Mouse (Mus musculus) ES-E14 (cell line): ENCODE results near the gene Myh10. TPM values are rescaled to one million over a fixed set of nuclear protein-coding genes. Genes with fewer than 3 reads are reported as not detected.

Experiments
- DNase-seq: peaks from one replicate; pipeline ENCODE4 v3.0.0-alpha.2; 2013; ENCODE audit warnings: low read depth, low spot score
- H3K27ac ChIP-seq: 2 replicates; pipeline ENCODE4 v1.5.1; 2012; ENCODE audit warnings: low read depth, mild to moderate bottlenecking, low read length, moderate library complexity, mixed read lengths; ENCODE audit not compliant: poor library complexity, insufficient read depth, severe bottlenecking
- H3K36me3 ChIP-seq: 2 replicates; pipeline ENCODE4 v1.6.1; 2012; ENCODE audit warnings: mild to moderate bottlenecking, low read length, moderate library complexity, mixed read lengths; ENCODE audit not compliant: control insufficient read depth, poor library complexity, insufficient read depth, severe bottlenecking
- H3K4me1 ChIP-seq, 2 experiments: fragments of 150-350 bp in 1 of 2; sonication (generic) in 1 of 2; 2 replicates each; pipeline ENCODE4 v1.6.1; 2012; ENCODE audit warnings: low read length in 2 of 2, mild to moderate bottlenecking in 1 of 2, mixed read lengths in 1 of 2; ENCODE audit not compliant: control insufficient read depth in 2 of 2, insufficient read depth in 2 of 2, poor library complexity in 1 of 2
- H3K4me3 ChIP-seq, 2 experiments: fragments of 150-350 bp in 1 of 2; sonication (generic) in 1 of 2; 2 replicates each; pipeline ENCODE4 v1.5.1; 2012; ENCODE audit warnings: low read length in 2 of 2, low read depth in 1 of 2, mild to moderate bottlenecking in 1 of 2, mixed read lengths in 1 of 2; ENCODE audit not compliant: insufficient read depth in 1 of 2, poor library complexity in 1 of 2, severe bottlenecking in 1 of 2
- H3K9ac ChIP-seq: 2 replicates; pipeline ENCODE4 v1.6.1; 2012; ENCODE audit warnings: low read depth, mild to moderate bottlenecking, low read length, mixed read lengths; ENCODE audit not compliant: poor library complexity, insufficient read depth, severe bottlenecking
- H3K9me3 ChIP-seq: fragments of 150-350 bp; sonication (generic); 2 replicates; pipeline ENCODE4 v1.6.1; 2012; ENCODE audit warnings: low read depth, mild to moderate bottlenecking, low read length; ENCODE audit not compliant: control insufficient read depth, insufficient read depth
- CHD2 ChIP-seq: IDR thresholded peaks from 2 replicates; pipeline ENCODE4 v1.6.1; 2014; ENCODE audit warnings: mild to moderate bottlenecking, low read depth, low read length, inconsistent platforms
- HCFC1 ChIP-seq: IDR thresholded peaks from 2 replicates; pipeline ENCODE4 v1.6.1; 2012; ENCODE audit warnings: low read length, inconsistent platforms, borderline replicate concordance; ENCODE audit not compliant: insufficient read depth
- MAFK ChIP-seq: IDR thresholded peaks from 2 replicates; pipeline ENCODE4 v1.6.1; 2014; ENCODE audit warnings: mild to moderate bottlenecking, low read depth, low read length, inconsistent platforms; ENCODE audit not compliant: insufficient read depth
- ZC3H11A ChIP-seq: IDR thresholded peaks from 2 replicates; pipeline ENCODE4 v1.6.1; 2012; ENCODE audit warnings: low read depth, mild to moderate bottlenecking, inconsistent platforms, low read length, borderline replicate concordance
- ZNF384 ChIP-seq: IDR thresholded peaks from 2 replicates; pipeline ENCODE4 v1.6.1; 2012; ENCODE audit warnings: low read depth, low read length, inconsistent platforms
- in situ Hi-C, 2 experiments: fragments of 600-800 bp; cut with MboI; formaldehyde crosslinking; loops; one replicate each; pipeline ENCODE4 v1.15.1; 2025; ENCODE audit warnings: low sequenced_read_pairs in 2 of 2, inconsistent platforms in 1 of 2; ENCODE audit not compliant: unreplicated experiment in 2 of 2
- total RNA-seq: library from RNA; depleted of rRNA; stranded (reverse); fragments of 300-350 nt; gene quantifications from 2 replicates; pipeline ENCODE4 v1.2.3, GENCODE M21; 2012

The Myh10 gene
- total RNA-seq, 1 experiment, result 107 TPM

DNA sequence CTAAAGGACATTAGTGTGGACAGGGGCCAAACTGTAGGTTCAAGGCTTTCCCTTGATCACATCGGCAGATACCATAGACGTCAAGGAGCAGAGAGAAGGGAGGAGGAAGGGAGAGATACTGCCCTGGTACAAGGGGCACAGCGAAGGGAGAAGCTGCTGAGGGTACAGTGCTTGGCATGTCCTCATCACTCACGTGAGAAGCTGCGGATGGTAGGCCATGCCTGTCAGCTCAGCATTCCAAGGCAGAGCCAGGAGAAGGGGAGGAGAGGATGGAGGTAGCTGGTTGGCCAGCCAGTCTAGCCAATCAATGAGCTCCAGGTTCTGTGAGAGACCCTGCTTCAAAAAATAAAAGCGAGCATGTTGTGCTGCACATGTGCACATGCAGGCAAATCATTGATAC lies 11.0 kb downstream of the Myh10 start:
- Histone ChIP-seq H3K27ac (no peak overlapping the region), H3K4me3 (no peak overlapping the region), H3K36me3 (peaks cover 17% of the 10 kb centered on the region; the same call in 1 of the 2 replicates), H3K9me3 (no peaks in the 10 kb centered on the region), H3K4me1 (no peaks in the 10 kb centered on the region; a peak in 1 of 4 replicates), H3K9ac (no peak overlapping the region)
- in situ Hi-C loops, result no loop called here
- no peak for TF ChIP-seq ZNF384
- TF ChIP-seq CHD2, result no peak
- no peak for TF ChIP-seq ZC3H11A
- TF ChIP-seq MAFK, result no peak
- TF ChIP-seq HCFC1, result no peak
- DNase-seq, result no peak

DNA sequence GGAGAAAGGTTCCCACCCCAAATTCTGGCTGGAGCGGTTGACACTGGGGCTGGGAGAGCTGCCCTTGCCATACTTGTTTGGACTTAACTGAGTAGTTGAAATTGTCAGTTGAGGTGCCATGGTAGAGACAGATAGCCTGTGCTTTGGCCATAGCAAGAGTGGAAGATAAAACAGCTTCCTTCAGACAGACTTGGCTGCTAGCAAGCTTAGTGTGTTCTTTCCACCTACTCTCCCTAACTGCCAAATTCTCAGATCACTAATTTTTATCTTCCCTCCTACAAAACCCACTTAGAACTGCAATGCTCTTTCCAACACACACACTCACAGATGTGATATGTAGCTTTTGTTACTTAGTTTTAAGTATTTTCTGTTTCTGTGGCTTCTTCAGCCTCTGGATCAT lies 12.0 kb downstream of the Myh10 start:
- Histone ChIP-seq H3K9me3 (no peaks in the 10 kb centered on the region), H3K36me3 (peaks cover 17% of the 10 kb centered on the region; the same call in 1 of the 2 replicates)

DNA sequence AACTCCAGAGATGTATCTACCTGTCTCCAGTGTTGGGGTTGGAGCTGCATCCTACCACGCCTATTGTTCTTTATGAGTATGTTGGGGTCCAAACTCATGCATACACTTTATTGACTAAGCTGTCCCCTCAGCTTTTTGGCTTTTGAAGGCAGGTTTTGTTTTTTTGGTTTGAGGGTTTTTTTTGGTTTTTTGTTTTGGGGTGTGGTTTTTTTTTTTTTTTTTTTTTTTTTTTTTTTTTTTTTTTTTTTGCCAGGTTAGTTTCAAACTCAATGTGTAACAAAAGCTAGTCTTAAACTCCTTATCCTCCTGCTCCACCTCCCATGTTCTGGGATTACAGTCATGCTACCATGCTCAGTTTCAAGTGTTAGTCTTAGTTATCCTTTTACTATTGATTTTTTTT lies 12.9 kb downstream of the Myh10 start:
- no peak for DNase-seq
- H3K9ac ChIP-seq, result no peak overlapping the region
- TF ChIP-seq ZNF384, result peak; percentile 92
- no peak for TF ChIP-seq ZC3H11A
- no peak overlapping the region for H3K4me3 ChIP-seq
- in situ Hi-C loops, result no loop called here
- peaks cover 17% of the 10 kb centered on the region; the same call in 1 of the 2 replicates for H3K36me3 ChIP-seq
- H3K9me3 ChIP-seq, result no peaks in the 10 kb centered on the region
- no peaks in the 10 kb centered on the region; a peak in 1 of 4 replicates for H3K4me1 ChIP-seq
- no peak overlapping the region for H3K27ac ChIP-seq

More for the DNA sequence above, 12.0 kb downstream of the Myh10 start:
- no peak overlapping the region for H3K9ac ChIP-seq
- TF ChIP-seq ZC3H11A, result no peak
- TF ChIP-seq MAFK, result no peak
- no peak for TF ChIP-seq ZNF384
- TF ChIP-seq CHD2, result no peak
- TF ChIP-seq HCFC1, result no peak
- no peak for DNase-seq
- no peak overlapping the region for H3K27ac ChIP-seq
- no peak overlapping the region for H3K4me3 ChIP-seq
- in situ Hi-C loops, result no loop called here
- no peaks in the 10 kb centered on the region; a peak in 1 of 4 replicates for H3K4me1 ChIP-seq

DNA sequence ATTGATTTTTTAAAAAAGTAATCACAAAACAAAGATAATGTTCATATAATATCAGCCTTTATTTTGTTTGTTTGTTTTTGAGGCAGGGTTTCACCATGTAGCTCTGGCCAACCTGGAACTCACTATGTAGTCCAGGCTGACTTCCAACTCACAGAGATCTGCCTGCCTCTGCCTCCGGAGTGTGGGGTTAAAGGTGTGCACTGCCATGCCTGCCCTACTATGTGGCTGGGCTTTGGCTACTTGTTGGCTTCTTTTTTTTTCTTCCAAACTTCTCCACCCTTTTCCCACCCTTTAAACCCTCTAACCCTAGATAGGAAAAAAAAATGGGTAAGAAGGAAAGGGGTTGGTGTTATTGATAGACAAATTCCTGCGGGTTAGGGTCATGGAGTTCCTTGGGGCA lies 13.5 kb downstream of the Myh10 start:
- in situ Hi-C loops, result no loop called here
- no peak for DNase-seq
- Histone ChIP-seq H3K36me3 (peaks cover 14% of the 10 kb centered on the region; the same call in 1 of the 2 replicates), H3K27ac (no peak overlapping the region), H3K4me1 (no peaks in the 10 kb centered on the region; a peak in 1 of 4 replicates), H3K4me3 (no peak overlapping the region), H3K9ac (no peak overlapping the region), H3K9me3 (no peaks in the 10 kb centered on the region)
- no peak for TF ChIP-seq CHD2
- TF ChIP-seq MAFK, result no peak
- TF ChIP-seq ZNF384, result no peak
- no peak for TF ChIP-seq ZC3H11A
- no peak for TF ChIP-seq HCFC1
